Mouse (Mus musculus) embryonic fibroblast, embryonic 13.5 days (primary cell): ENCODE measurements around the gene Dmrtb1.

Experiments used
- CTCF ChIP-seq: IDR thresholded peaks from 2 replicates; pipeline ENCODE4 v1.5.1; 2011; ENCODE audit warnings: mild to moderate bottlenecking, control low read depth, low read length, moderate library complexity, borderline replicate concordance; ENCODE audit not compliant: insufficient read depth
- POLR2A ChIP-seq: IDR thresholded peaks from 2 replicates; pipeline ENCODE4 v1.6.1; 2011; ENCODE audit warnings: low read depth, mild to moderate bottlenecking, control low read depth, low read length, moderate library complexity

- TF ChIP-seq CTCF (no peak), POLR2A (no peak)
These were observed 9.8 kb upstream of the Dmrtb1 start for GRCm38 (mm10) chr4:107693816-107694215.
